Mouse (Mus musculus) CH12.LX (cell line): Measurements from ENCODE around the gene Ntrk2. TPM values are rescaled to one million over a fixed set of nuclear protein-coding genes. Genes with fewer than 3 reads are reported as not detected.

Source experiments
- DNase-seq: peaks from one replicate; pipeline ENCODE4 v3.0.0-alpha.2; 2013; ENCODE audit errors: extremely low read depth
- H3K27ac ChIP-seq: 2 replicates; pipeline ENCODE4 v1.5.1; 2012; ENCODE audit warnings: low read depth, mild to moderate bottlenecking, control low read depth, moderate library complexity; ENCODE audit not compliant: insufficient read depth
- H3K27me3 ChIP-seq: replicated peaks from 2 replicates; pipeline ENCODE3; 2012; ENCODE audit warnings: inconsistent platforms
- H3K36me3 ChIP-seq, 2 experiments: replicated peaks in 1 of 2; 2 replicates each; pipeline versions ENCODE3 to v1.6.1; 2012; ENCODE audit warnings: inconsistent platforms in 1 of 2, low read length in 1 of 2, mild to moderate bottlenecking in 1 of 2, mixed read lengths in 1 of 2, moderate library complexity in 1 of 2; ENCODE audit not compliant: control insufficient read depth in 1 of 2, insufficient read depth in 1 of 2
- H3K4me1 ChIP-seq, 2 experiments: 2 replicates each; pipeline ENCODE4 v1.6.1; 2012; ENCODE audit warnings: inconsistent platforms in 1 of 2, moderate library complexity in 1 of 2; ENCODE audit not compliant: insufficient read depth in 2 of 2, control insufficient read depth in 1 of 2
- H3K4me2 ChIP-seq: 2 replicates; pipeline ENCODE4 v1.6.1; 2012; ENCODE audit warnings: low read depth, mild to moderate bottlenecking, control low read depth; ENCODE audit not compliant: poor library complexity, insufficient read depth, severe bottlenecking
- H3K4me3 ChIP-seq, 3 experiments: fragments of 150-350 bp in 1 of 3; sonication (generic) in 1 of 3; replicated peaks in 1 of 3; 2 replicates each; pipeline versions ENCODE3 to v1.5.1; 2011 to 2012; ENCODE audit warnings: low read depth in 2 of 3, low read length in 2 of 3, mild to moderate bottlenecking in 2 of 3, moderate library complexity in 2 of 3, control low read depth in 1 of 3, improper control_type of control experiment in 1 of 3, inconsistent platforms in 1 of 3, mixed read lengths in 1 of 3; ENCODE audit not compliant: poor library complexity in 1 of 3
- H3K79me2 ChIP-seq: replicated peaks from 2 replicates; pipeline ENCODE4 v1.6.1; 2012; ENCODE audit warnings: mild to moderate bottlenecking, moderate library complexity; ENCODE audit not compliant: control insufficient read depth, poor library complexity, insufficient read depth, severe bottlenecking; ENCODE audit errors: extremely low read depth
- H3K9ac ChIP-seq: 2 replicates; pipeline ENCODE4 v1.6.1; 2012; ENCODE audit warnings: low read depth, mild to moderate bottlenecking, control low read depth, moderate library complexity; ENCODE audit not compliant: insufficient read depth
- H3K9me3 ChIP-seq: replicated peaks from 2 replicates; pipeline ENCODE3; 2012; ENCODE audit warnings: low read length, inconsistent platforms, mixed read lengths
- BHLHE40 ChIP-seq: IDR thresholded peaks from 2 replicates; pipeline ENCODE4 v1.6.1; 2011; ENCODE audit warnings: mild to moderate bottlenecking, low read depth, low read length, improper control_type of control experiment
- CHD2 ChIP-seq: IDR thresholded peaks from 2 replicates; pipeline ENCODE4 v1.6.1; 2011; ENCODE audit warnings: low read length, improper control_type of control experiment
- ELF1 ChIP-seq: IDR thresholded peaks from 2 replicates; pipeline ENCODE4 v1.6.1; 2014; ENCODE audit warnings: low read depth, mild to moderate bottlenecking, inconsistent platforms, low read length, improper control_type of control experiment
- EP300 ChIP-seq: IDR thresholded peaks from 2 replicates; pipeline ENCODE4 v1.6.1; 2011; ENCODE audit warnings: low read length, improper control_type of control experiment
- GABPA ChIP-seq: IDR thresholded peaks from 2 replicates; pipeline ENCODE4 v1.6.1; 2012; ENCODE audit warnings: low read depth, low read length, improper control_type of control experiment, inconsistent platforms; ENCODE audit not compliant: insufficient replicate concordance
- JUN ChIP-seq: IDR thresholded peaks from 2 replicates; pipeline ENCODE4 v1.6.1; 2011; ENCODE audit warnings: low read depth, mild to moderate bottlenecking, low read length, improper control_type of control experiment, moderate library complexity; ENCODE audit not compliant: insufficient read depth
- MAFK ChIP-seq: IDR thresholded peaks from 2 replicates; pipeline ENCODE4 v1.6.1; 2011; ENCODE audit warnings: low read length, improper control_type of control experiment; ENCODE audit not compliant: insufficient replicate concordance
- MAX ChIP-seq: IDR thresholded peaks from 2 replicates; pipeline ENCODE4 v1.6.1; 2011; ENCODE audit warnings: low read length, improper control_type of control experiment
- MAZ ChIP-seq: IDR thresholded peaks from 2 replicates; pipeline ENCODE4 v1.6.1; 2012; ENCODE audit warnings: low read depth, mild to moderate bottlenecking, inconsistent platforms, low read length, improper control_type of control experiment, moderate library complexity
- MEF2A ChIP-seq: IDR thresholded peaks from 2 replicates; pipeline ENCODE4 v1.6.1; 2014; ENCODE audit warnings: low read depth, mild to moderate bottlenecking, inconsistent platforms, low read length, improper control_type of control experiment, borderline replicate concordance
- NRF1 ChIP-seq: IDR thresholded peaks from 2 replicates; pipeline ENCODE4 v1.6.1; 2014; ENCODE audit warnings: low read depth, mild to moderate bottlenecking, inconsistent platforms, low read length, improper control_type of control experiment, moderate library complexity
- POLR2AphosphoS2 ChIP-seq: IDR thresholded peaks from 2 replicates; pipeline ENCODE4 v1.6.1; 2011; ENCODE audit warnings: low read depth, low read length, improper control_type of control experiment
- UBTF ChIP-seq: IDR thresholded peaks from 2 replicates; pipeline ENCODE4 v1.6.1; 2012; ENCODE audit warnings: low read depth, mild to moderate bottlenecking, inconsistent platforms, low read length, improper control_type of control experiment, moderate library complexity
- USF1 ChIP-seq: IDR thresholded peaks from 2 replicates; pipeline ENCODE4 v1.6.1; 2014; ENCODE audit warnings: low read depth, mild to moderate bottlenecking, inconsistent platforms, low read length, improper control_type of control experiment
- ZKSCAN1 ChIP-seq: IDR thresholded peaks from 2 replicates; pipeline ENCODE4 v1.6.1; 2012; ENCODE audit warnings: low read depth, inconsistent platforms, low read length, improper control_type of control experiment, borderline replicate concordance
- ZMIZ1 ChIP-seq: IDR thresholded peaks from 2 replicates; pipeline ENCODE4 v1.6.1; 2012; ENCODE audit warnings: low read depth, mild to moderate bottlenecking, inconsistent platforms, low read length, improper control_type of control experiment
- dilution Hi-C: fragments of 300-500 bp; cut with MboI; formaldehyde crosslinking; loops from 2 replicates; pipeline ENCODE4 v1.14.3; 2020; ENCODE audit warnings: low sequenced_read_pairs; ENCODE audit not compliant: extremely low pct_unique_long_range_greater_than_20kb, extremely low pct_ligation_motif_present
- in situ Hi-C: fragments of 300-500 bp; cut with MboI; formaldehyde crosslinking; loops from 3 replicates; pipeline ENCODE4 v1.14.3; 2019; ENCODE audit warnings: low sequenced_read_pairs, low pct_ligation_motif_present, low pct_unique_long_range_greater_than_20kb, mixed read lengths
- polyA plus RNA-seq: library from polyadenylated mRNA; unstranded; fragments of >175 nt; gene quantifications from 2 replicates; pipeline ENCODE4 v1.2.1, GENCODE M21; 2012; ENCODE audit warnings: low read depth; ENCODE audit not compliant: insufficient read length
- total RNA-seq, 2 experiments: library from RNA; depleted of rRNA; stranded (reverse); fragments of 300-350 nt in 1 of 2; fragments of >200 nt in 1 of 2; gene quantifications; 2 replicates each; pipeline ENCODE4 v1.2.3; 2012 to 2014

The Ntrk2 gene
- total and polyA plus RNA-seq, 3 experiments = not detected

GRCm38 (mm10) chr13:58935956-58936495, 129.7 kb downstream of the Ntrk2 start:
- H3K27me3 ChIP-seq = no peaks in the 10 kb centered on the region
- dilution Hi-C loops = no loop called here
- in situ Hi-C loops = no loop called here
- no peak overlapping the region for H3K4me2 ChIP-seq
- H3K4me1 ChIP-seq = no peaks in the 10 kb centered on the region
- H3K79me2 ChIP-seq = no peaks in the 10 kb centered on the region
- no peak for DNase-seq
- no peak overlapping the region for H3K27ac ChIP-seq
- H3K36me3 ChIP-seq = no peaks in the 10 kb centered on the region
- TF ChIP-seq MAZ = no peak
- no peak for TF ChIP-seq MAFK
- no peak for TF ChIP-seq MAX
- no peak for TF ChIP-seq ZMIZ1
- TF ChIP-seq ZKSCAN1 = no peak
- no peak for TF ChIP-seq BHLHE40
- no peak for TF ChIP-seq CHD2
- TF ChIP-seq, all 38 proteins: peak for 0
- Histone ChIP-seq H3K9me3 (peaks cover 75% of the 10 kb centered on the region), H3K4me3 (no peak overlapping the region), H3K9ac (no peak overlapping the region)

DNA sequence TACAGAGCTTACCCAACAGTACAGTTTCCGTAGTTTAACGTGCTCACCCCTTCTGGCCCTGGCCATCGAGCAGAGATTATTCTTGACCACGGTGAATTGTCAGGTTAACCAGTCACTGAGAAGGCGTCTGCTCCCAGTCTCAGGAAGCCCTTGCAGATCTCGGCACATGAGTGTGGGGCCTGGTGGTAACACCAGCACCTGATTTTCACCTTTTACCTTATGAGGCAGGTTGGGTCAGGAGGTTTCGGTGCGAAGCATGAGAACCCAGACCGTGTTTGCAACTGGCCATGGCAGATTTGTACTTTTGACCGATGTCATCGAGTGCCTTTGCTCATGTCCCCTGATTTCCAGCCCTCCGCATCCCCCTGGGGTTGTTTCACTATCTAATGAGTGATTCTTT, 131.5 kb downstream of the Ntrk2 start:
- H3K27me3 ChIP-seq = no peaks in the 10 kb centered on the region
- no peak overlapping the region for H3K4me3 ChIP-seq
- peaks cover 85% of the 10 kb centered on the region for H3K9me3 ChIP-seq
- no peak for DNase-seq
- H3K4me2 ChIP-seq = no peak overlapping the region
- in situ Hi-C loops (no loop called here), dilution Hi-C loops (no loop called here)
- H3K9ac ChIP-seq = no peak overlapping the region
- no peaks in the 10 kb centered on the region for H3K36me3 ChIP-seq
- TF ChIP-seq CHD2 = no peak
- TF ChIP-seq UBTF = no peak
- TF ChIP-seq GABPA = no peak
- no peak for TF ChIP-seq USF1
- TF ChIP-seq MEF2A = no peak
- no peak overlapping the region for H3K27ac ChIP-seq
- no peaks in the 10 kb centered on the region for H3K4me1 ChIP-seq
- H3K79me2 ChIP-seq = no peaks in the 10 kb centered on the region

GRCm38 (mm10) chr13:58938464-58938863, 132.1 kb downstream of the Ntrk2 start:
- DNase-seq = no peak
- dilution Hi-C loops (no loop called here), in situ Hi-C loops (no loop called here)
- no peak for TF ChIP-seq ELF1
- no peak for TF ChIP-seq CHD2
- TF ChIP-seq JUN = no peak
- TF ChIP-seq MAZ = no peak
- TF ChIP-seq ZMIZ1 = no peak
- no peak for TF ChIP-seq POLR2AphosphoS2
- no peak for TF ChIP-seq NRF1
- no peak for TF ChIP-seq EP300
- no peaks in the 10 kb centered on the region for H3K36me3 ChIP-seq
- no peaks in the 10 kb centered on the region for H3K27me3 ChIP-seq
- H3K4me2 ChIP-seq = no peak overlapping the region
- H3K27ac ChIP-seq = no peak overlapping the region
- H3K9me3 ChIP-seq = peaks cover 84% of the 10 kb centered on the region
- no peaks in the 10 kb centered on the region for H3K4me1 ChIP-seq
- H3K4me3 ChIP-seq = no peak overlapping the region
- H3K9ac ChIP-seq = no peak overlapping the region
- H3K79me2 ChIP-seq = no peaks in the 10 kb centered on the region
